13 mouse cellular contexts compared by ENCODE assay signal in the genomic region with DNA sequence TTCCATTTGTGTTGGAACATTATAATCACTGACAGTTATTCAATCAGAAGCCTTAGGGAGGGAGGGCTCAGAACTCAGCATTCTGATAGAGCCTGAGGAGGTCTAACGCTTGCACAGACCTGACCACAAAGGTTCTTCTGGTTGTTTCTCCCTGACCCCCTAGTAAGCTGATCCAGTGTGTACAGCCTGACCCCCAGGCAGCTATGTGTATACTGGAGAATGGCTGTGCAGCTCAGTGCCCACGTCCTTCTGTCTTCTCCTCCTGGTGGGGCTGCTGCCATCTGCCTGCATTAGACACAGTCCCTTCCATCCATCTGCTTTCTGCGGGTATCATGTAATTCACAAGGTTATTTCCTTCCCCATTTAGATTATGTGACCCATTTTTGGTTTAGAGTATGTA.
A peak's percentile ranks its signal among the peaks of the same experiment; 100 is the strongest.
DNase-seq lines count a peak whose midpoint lies in the region; ATAC-seq lines count a peak whose summit lies in the region.
"Had no signal": no experiment of that assay in that cellular context is flagged by ENCODE, and none has a peak within 500 bp of the region (broad histone marks: within the 10 kb centered on the region; RNA-seq: fewer than 3 reads in every experiment).

No protein-coding gene starts in this region.

- H3K4me3 ChIP-seq in forebrain, embryonic 15.5 days, result no peak overlapping the region
- H3K4me3 ChIP-seq in forebrain, embryonic 10.5 days, result no peak overlapping the region
- no peak overlapping the region for H3K4me3 ChIP-seq in neural tube, embryonic 12.5 days
- H3K4me3 ChIP-seq: embryonic facial prominence, embryonic 15.5 days; neural tube, embryonic 15.5 days had no signal

- peaks cover 22% of the 10 kb centered on the region for H3K36me3 ChIP-seq in forebrain, embryonic 15.5 days
- H3K36me3 ChIP-seq in forebrain, embryonic 10.5 days (replicated peaks), result peaks cover 55% of the 10 kb centered on the region
- peaks cover 19% of the 10 kb centered on the region for H3K36me3 ChIP-seq in neural tube, embryonic 12.5 days

- H3K9ac ChIP-seq in forebrain, embryonic 15.5 days (replicated peaks), result no peak overlapping the region
- H3K9ac ChIP-seq in neural tube, embryonic 12.5 days, result no peak overlapping the region
- H3K9ac ChIP-seq: embryonic facial prominence, embryonic 15.5 days; liver, postnatal 0 days; neural tube, embryonic 15.5 days had no signal

- H3K9me3 ChIP-seq in forebrain, embryonic 15.5 days, result no peaks in the 10 kb centered on the region
- H3K9me3 ChIP-seq in forebrain, embryonic 10.5 days, result no peaks in the 10 kb centered on the region
- no peaks in the 10 kb centered on the region for H3K9me3 ChIP-seq in neural tube, embryonic 12.5 days
- H3K9me3 ChIP-seq: embryonic facial prominence, embryonic 15.5 days; neural tube, embryonic 15.5 days had no signal

- WGBS in forebrain, embryonic 15.5 days, result 72% methylated on average over 3 of the region's 3 CpGs
- 98% methylated on average over 3 of the region's 3 CpGs for WGBS in forebrain, embryonic 10.5 days
- WGBS in neural tube, embryonic 12.5 days, result 78% methylated on average over 3 of the region's 3 CpGs

- no peaks in the 10 kb centered on the region for H3K27me3 ChIP-seq in forebrain, embryonic 15.5 days
- no peaks in the 10 kb centered on the region for H3K27me3 ChIP-seq in forebrain, embryonic 10.5 days (ENCODE audit: poor library complexity, severe bottlenecking)
- no peaks in the 10 kb centered on the region for H3K27me3 ChIP-seq in neural tube, embryonic 12.5 days (replicated peaks)
- H3K27me3 ChIP-seq: embryonic facial prominence, embryonic 15.5 days; neural tube, embryonic 15.5 days had no signal

- ATAC-seq in forebrain, embryonic 15.5 days (replicated peaks), result peak; percentile 39
- ATAC-seq in neural tube, embryonic 12.5 days (ENCODE audit: low FRiP score, low read depth), result 0 out of 2 replicates have a peak, but pooled peaks have one; percentile 34
- ATAC-seq: liver, postnatal 0 days had no signal

- peak overlapping the region; percentile 19; the same call in 1 of the 2 replicates for H3K27ac ChIP-seq in forebrain, embryonic 15.5 days (replicated peaks)
- H3K27ac ChIP-seq in forebrain, embryonic 10.5 days, result no peak overlapping the region
- no peak overlapping the region for H3K27ac ChIP-seq in neural tube, embryonic 12.5 days
- H3K27ac ChIP-seq: embryonic facial prominence, embryonic 15.5 days; neural tube, embryonic 15.5 days had no signal

- 0 out of 2 replicates have a peak, but pooled peaks cover 5% of the 10 kb centered on the region for H3K4me1 ChIP-seq in forebrain, embryonic 15.5 days
- no peaks in the 10 kb centered on the region for H3K4me1 ChIP-seq in forebrain, embryonic 10.5 days
- H3K4me1 ChIP-seq in neural tube, embryonic 12.5 days, result no peaks in the 10 kb centered on the region
- H3K4me1 ChIP-seq: embryonic facial prominence, embryonic 15.5 days; neural tube, embryonic 15.5 days had no signal

- H3K4me2 ChIP-seq in forebrain, embryonic 15.5 days (replicated peaks), result no peak overlapping the region
- no peak overlapping the region for H3K4me2 ChIP-seq in neural tube, embryonic 12.5 days (replicated peaks)
- H3K4me2 ChIP-seq: embryonic facial prominence, embryonic 15.5 days; neural tube, embryonic 15.5 days had no signal

- DNase-seq in forebrain, embryonic 10.5 days (ENCODE audit: extremely low spot score, low spot score), result no peak
- DNase-seq in neural tube, embryonic 10.5 days (ENCODE audit: extremely low spot score, low spot score), result no peak
- peak; percentile 81 for DNase-seq in layer of hippocampus, adult 9-10 months (ENCODE audit: low spot score)
- DNase-seq in telencephalon, adult 2 months (ENCODE audit: low read depth, low spot score), result peak; percentile 50
- no peak for DNase-seq in heart, adult 18-20 months
- no peak for DNase-seq in lung, postnatal 10 days
- DNase-seq: gastrocnemius, postnatal 10 days; kidney, adult 9 months; liver, postnatal 0 days had no signal

Comparison
In these comparisons a context has a peak if more than half of its experiments do, and no peak if none do; other contexts are left out.
1. DNase-seq: peak in layer of hippocampus, adult 9-10 months (single experiment) and telencephalon, adult 2 months (single experiment); none in forebrain, embryonic 10.5 days (single experiment), neural tube, embryonic 10.5 days (single experiment), heart, adult 18-20 months (0 of 2) and lung, postnatal 10 days (single experiment).